Mouse (Mus musculus) G1E (cell line): Measurements from ENCODE around the gene Elmo3. TPM values are rescaled to one million over a fixed set of nuclear protein-coding genes. Genes with fewer than 3 reads are reported as not detected.

Experiments used
- ATAC-seq: 2 replicates; pipeline ENCODE4 v1.8.0; 2016; ENCODE audit warnings: mild to moderate bottlenecking; ENCODE audit not compliant: insufficient number of reproducible peaks, poor library complexity, low FRiP score, severe bottlenecking; ENCODE audit errors: extremely low read depth
- DNase-seq: peaks from one replicate; pipeline ENCODE4 v3.0.0; 2012; ENCODE audit warnings: low spot score
- H3K27me3 ChIP-seq: 2 replicates; pipeline ENCODE4 v1.6.1; 2012; ENCODE audit warnings: mild to moderate bottlenecking, low read length, inconsistent platforms; ENCODE audit not compliant: insufficient read depth
- H3K36me3 ChIP-seq: replicated peaks from 2 replicates; pipeline ENCODE3; 2012; ENCODE audit warnings: mild to moderate bottlenecking, inconsistent platforms
- H3K4me1 ChIP-seq: 2 replicates; pipeline ENCODE4 v1.6.1; 2012; ENCODE audit warnings: low read depth, low read length, inconsistent platforms, mixed read lengths; ENCODE audit not compliant: insufficient read depth
- H3K4me3 ChIP-seq: 2 replicates; pipeline ENCODE4 v1.5.1; 2012; ENCODE audit warnings: low read depth, mild to moderate bottlenecking, inconsistent platforms, low read length, moderate library complexity, mixed read lengths
- H3K9me3 ChIP-seq: replicated peaks from 2 replicates; pipeline ENCODE4 v1.6.1; 2012; ENCODE audit warnings: inconsistent platforms
- CTCF ChIP-seq: IDR thresholded peaks from 2 replicates; pipeline ENCODE4 v1.5.1; 2012; ENCODE audit warnings: low read depth, low read length, inconsistent platforms, mixed read lengths
- GATA1 ChIP-seq: IDR thresholded peaks from 2 replicates; pipeline ENCODE4 v1.6.1; 2012; ENCODE audit warnings: borderline replicate concordance, low read length, inconsistent platforms, mixed read lengths
- GATA2 ChIP-seq: IDR thresholded peaks from 2 replicates; pipeline ENCODE4 v1.6.1; 2012; ENCODE audit warnings: low read depth, low read length, inconsistent platforms, borderline replicate concordance
- POLR2AphosphoS5 ChIP-seq: IDR thresholded peaks from 2 replicates; pipeline ENCODE4 v1.6.1; 2012; ENCODE audit warnings: low read depth, low read length, inconsistent platforms; ENCODE audit not compliant: insufficient replicate concordance
- TAL1 ChIP-seq: conservative IDR thresholded peaks from 2 replicates; pipeline ENCODE4 v1.6.1; 2012; ENCODE audit warnings: low read depth, low read length, inconsistent platforms, mixed read lengths
- polyA plus RNA-seq: library from polyadenylated mRNA; stranded (reverse); fragments of >175 nt; gene quantifications from 2 replicates; pipeline ENCODE4 v1.2.3, GENCODE M21; 2012
- total RNA-seq, 2 experiments: library from RNA; stranded (forward) in 1 of 2; stranded (reverse) in 1 of 2; fragments of 200-1000 nt in 1 of 2; fragments of >200 nt in 1 of 2; fragmentation: Nextera tagmentation in 1 of 2; gene quantifications; 2 replicates each; pipeline ENCODE4 v1.2.3; 2014 to 2017

The Elmo3 gene
- total and polyA plus RNA-seq, 3 experiments: 0.49 to 2.2 (median 0.76) TPM

GRCm38 (mm10) chr8:105275840-105276239, 29.6 kb upstream of the Elmo3 start, which contains the start of gene Nol3:
Gene Nol3, plus strand, starts transcription at chr8:105276140.
- DNase-seq: no peak
- peaks cover 46% of the 10 kb centered on the region for H3K27me3 ChIP-seq
- no peak for ATAC-seq

DNA sequence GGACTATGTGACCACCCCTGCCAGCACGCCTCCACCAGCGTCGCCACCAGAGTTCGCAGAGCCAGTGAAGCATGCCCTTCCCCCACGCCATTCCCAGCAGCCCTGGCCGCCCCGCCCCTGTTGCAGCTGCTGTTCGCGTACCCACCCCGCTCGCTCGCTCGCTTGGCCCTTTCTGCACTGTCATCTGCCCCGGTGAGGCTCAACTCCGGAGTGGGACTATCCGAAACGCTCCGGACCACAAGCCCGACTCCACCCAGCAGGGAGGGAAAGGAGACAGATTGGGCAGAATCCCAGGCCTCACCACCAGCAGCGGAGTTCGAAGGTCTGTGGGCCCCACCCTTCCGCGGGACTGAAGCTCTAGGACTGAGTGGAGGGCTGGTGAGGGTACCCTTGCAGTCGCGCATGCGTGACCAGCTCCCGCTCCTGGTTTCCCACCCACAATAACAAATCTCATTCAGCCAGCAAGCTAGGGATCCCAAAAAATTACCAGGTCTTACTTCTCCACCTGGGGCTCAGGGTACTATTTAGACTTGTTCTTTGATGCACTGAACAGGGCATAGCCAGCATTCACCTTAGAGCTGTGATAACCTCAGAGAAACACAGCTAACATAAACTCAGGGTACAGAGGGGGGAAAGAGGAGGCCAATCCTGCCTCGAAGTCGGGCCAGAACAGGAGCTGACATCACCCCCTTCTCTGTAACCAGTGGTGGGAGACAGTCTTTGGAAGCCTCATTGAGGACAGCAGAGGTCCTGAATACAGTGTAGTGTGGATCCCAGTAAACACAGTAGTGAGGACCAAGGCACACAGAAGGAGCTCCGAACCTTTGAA, 28.9 kb upstream of the Elmo3 start:
- peak overlapping the region; percentile 71 for H3K4me3 ChIP-seq

More at GRCm38 (mm10) chr8:105275840-105276239, 29.6 kb upstream of the Elmo3 start, which contains the start of gene Nol3:
- peaks cover 53% of the 10 kb centered on the region for H3K4me1 ChIP-seq
- peaks cover 19% of the 10 kb centered on the region for H3K36me3 ChIP-seq
- peak within 1 kb of the TSS; percentile 71 for H3K4me3 ChIP-seq
- no peak for TF ChIP-seq CTCF
- TF ChIP-seq GATA1: no peak
- TF ChIP-seq GATA2: no peak
- TF ChIP-seq POLR2AphosphoS5: no peak
- TF ChIP-seq TAL1: no peak
- no peaks in the 10 kb centered on the region; the same call in 1 of the 2 replicates for H3K9me3 ChIP-seq

GRCm38 (mm10) chr8:105278911-105279334, 26.5 kb upstream of the Elmo3 start:
- H3K4me3 ChIP-seq: peak overlapping the region; percentile 25; the same call in 1 of the 2 replicates
- DNase-seq (no peak), ATAC-seq (no peak)
- peaks cover 36% of the 10 kb centered on the region for H3K27me3 ChIP-seq
- no peaks in the 10 kb centered on the region; the same call in 1 of the 2 replicates for H3K9me3 ChIP-seq
- peaks cover 64% of the 10 kb centered on the region for H3K4me1 ChIP-seq
- H3K36me3 ChIP-seq: peaks cover 25% of the 10 kb centered on the region
- TF ChIP-seq GATA2 (no peak), TAL1 (no peak), GATA1 (no peak), POLR2AphosphoS5 (no peak), CTCF (no peak)

More for the DNA sequence above, 28.9 kb upstream of the Elmo3 start:
- peaks cover 52% of the 10 kb centered on the region for H3K4me1 ChIP-seq
- no peaks in the 10 kb centered on the region; the same call in 1 of the 2 replicates for H3K9me3 ChIP-seq
- ATAC-seq (peak; percentile 93), DNase-seq (peak; percentile 77)
- peaks cover 42% of the 10 kb centered on the region for H3K27me3 ChIP-seq
- TF ChIP-seq GATA2 (no peak), GATA1 (no peak)
- peaks cover 21% of the 10 kb centered on the region for H3K36me3 ChIP-seq

GRCm38 (mm10) chr8:105280567-105280966, 24.8 kb upstream of the Elmo3 start:
- H3K4me1 ChIP-seq: peaks cover 63% of the 10 kb centered on the region
- peaks cover 35% of the 10 kb centered on the region for H3K27me3 ChIP-seq
- H3K9me3 ChIP-seq: no peaks in the 10 kb centered on the region; the same call in 1 of the 2 replicates
- TF ChIP-seq GATA1 (no peak), CTCF (no peak), TAL1 (no peak), POLR2AphosphoS5 (no peak), GATA2 (no peak)
- H3K4me3 ChIP-seq: no peak overlapping the region
- no peak for ATAC-seq
- H3K36me3 ChIP-seq: peaks cover 29% of the 10 kb centered on the region
- DNase-seq: no peak

- peaks cover 54% of the 10 kb centered on the region for H3K4me1 ChIP-seq
- H3K9me3 ChIP-seq: no peaks in the 10 kb centered on the region; the same call in 1 of the 2 replicates
- DNase-seq (no peak), ATAC-seq (no peak)
- no peak overlapping the region for H3K4me3 ChIP-seq
- peaks cover 32% of the 10 kb centered on the region for H3K36me3 ChIP-seq
- peaks cover 32% of the 10 kb centered on the region for H3K27me3 ChIP-seq
- no peak for TF ChIP-seq GATA2
Observed at GRCm38 (mm10) chr8:105281821-105282220, 23.6 kb upstream of the Elmo3 start.

- peaks cover 32% of the 10 kb centered on the region for H3K36me3 ChIP-seq
- H3K27me3 ChIP-seq: peaks cover 29% of the 10 kb centered on the region
- DNase-seq (no peak), ATAC-seq (no peak)
- TF ChIP-seq GATA2 (no peak), TAL1 (no peak), POLR2AphosphoS5 (no peak), GATA1 (no peak), CTCF (no peak)
- H3K4me1 ChIP-seq: peaks cover 50% of the 10 kb centered on the region
- peak overlapping the region; percentile 71; the same call in 1 of the 2 replicates for H3K4me3 ChIP-seq
- no peaks in the 10 kb centered on the region; the same call in 1 of the 2 replicates for H3K9me3 ChIP-seq
Observed at GRCm38 (mm10) chr8:105282239-105282638, 23.2 kb upstream of the Elmo3 start.
